Mouse (Mus musculus) cortical plate, adult 2 months (tissue): ENCODE data around the gene C1qtnf7.

ENCODE experiments used
- CTCF ChIP-seq: fragments of 200-500 bp; IDR thresholded peaks from 2 replicates; pipeline ENCODE4 v1.5.1; 2011; ENCODE audit warnings: mild to moderate bottlenecking, control low read depth, low read length; ENCODE audit not compliant: insufficient read depth; ENCODE audit errors: extremely low read depth
- POLR2A ChIP-seq: fragments of 200-500 bp; IDR thresholded peaks from 2 replicates; pipeline ENCODE4 v1.6.1; 2011; ENCODE audit warnings: mild to moderate bottlenecking, low read length, control low read depth; ENCODE audit not compliant: insufficient read depth; ENCODE audit errors: extremely low read depth

DNA sequence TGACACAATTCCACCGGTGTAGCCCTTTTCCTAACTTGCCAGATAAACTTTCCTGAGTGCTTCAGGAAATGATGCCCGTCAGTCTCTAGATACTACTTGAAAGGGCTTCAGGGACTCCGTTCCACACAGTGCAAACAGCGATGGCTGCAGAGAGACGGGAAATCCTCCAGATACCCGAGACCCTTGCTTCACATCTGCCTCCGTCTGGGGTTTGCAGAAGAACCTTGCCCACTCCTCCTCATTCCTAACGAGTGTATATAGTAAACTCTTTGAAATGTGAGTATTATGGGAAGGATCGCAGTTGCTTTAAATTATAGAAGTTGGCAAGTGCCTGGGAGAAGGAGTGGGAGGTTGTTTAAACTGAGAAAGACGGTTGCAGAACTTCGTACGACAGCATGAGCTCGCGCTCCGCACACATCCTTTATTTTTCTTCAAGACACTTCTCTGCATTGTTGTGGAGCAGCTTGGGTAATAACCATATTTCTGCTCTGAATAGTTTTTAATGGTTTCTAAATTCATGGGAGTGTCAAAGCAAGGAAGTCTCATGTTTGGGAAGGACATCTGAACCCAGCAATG, at the start of gene C1qtnf7:
- TF ChIP-seq CTCF (no peak), POLR2A (no peak)
